Mouse (Mus musculus) liver, embryonic 12.5 days (tissue): ENCODE results near the gene Cacul1. TPM values are rescaled to one million over a fixed set of nuclear protein-coding genes. Genes with fewer than 3 reads are reported as not detected.
A peak's percentile ranks its signal among the peaks of the same experiment; 100 is the strongest.
"Not testable (repeated sequence)": the region's sequence is repeated elsewhere in the genome, so short reads cannot be mapped to it uniquely, and the experiment has no call there.

Experiments used
- ATAC-seq: fragments of 200-750 bp; cut with Nextera tagmentation; 2 replicates; pipeline ENCODE4 v1.8.0; 2017; ENCODE audit warnings: moderate number of reproducible peaks, mild to moderate bottlenecking, moderate library complexity
- H3K27ac ChIP-seq: fragments of 300-500 bp; sonication (generic); 2 replicates; pipeline ENCODE4 v1.5.1; 2016; ENCODE audit warnings: mild to moderate bottlenecking
- H3K27me3 ChIP-seq: fragments of 300-500 bp; sonication (generic); replicated peaks from 2 replicates; pipeline ENCODE4 v1.6.1; 2016; ENCODE audit warnings: mild to moderate bottlenecking, moderate library complexity
- H3K36me3 ChIP-seq: fragments of 300-500 bp; sonication (generic); 2 replicates; pipeline ENCODE4 v1.6.1; 2016; ENCODE audit warnings: mild to moderate bottlenecking, moderate library complexity
- H3K4me1 ChIP-seq: fragments of 300-500 bp; sonication (generic); 2 replicates; pipeline ENCODE4 v1.6.1; 2016
- H3K4me2 ChIP-seq: fragments of 300-500 bp; sonication (generic); 2 replicates; pipeline ENCODE4 v1.6.1; 2016; ENCODE audit warnings: mild to moderate bottlenecking, moderate library complexity
- H3K4me3 ChIP-seq: fragments of 300-500 bp; sonication (generic); 2 replicates; pipeline ENCODE4 v1.5.1; 2016; ENCODE audit warnings: mild to moderate bottlenecking, moderate library complexity
- H3K9ac ChIP-seq: fragments of 300-500 bp; sonication (generic); 2 replicates; pipeline ENCODE4 v1.6.1; 2016; ENCODE audit warnings: mild to moderate bottlenecking, moderate library complexity
- H3K9me3 ChIP-seq: fragments of 300-500 bp; sonication (generic); replicated peaks from 2 replicates; pipeline ENCODE4 v1.6.1; 2016; ENCODE audit warnings: mild to moderate bottlenecking, moderate library complexity
- WGBS: fragments of 180-500 bp; shearing (Covaris S2); methylation state at CpG from one replicate; pipeline ENCODE4 v1.1.7; 2016; ENCODE audit not compliant: insufficient replicate concordance; 5-methylcytosine and 5-hydroxymethylcytosine counted together
- polyA plus RNA-seq: library from polyadenylated mRNA; unstranded; fragments of >200 nt; fragmentation: Nextera tagmentation; extraction: Ambion mirVana; gene quantifications from 2 replicates; pipeline ENCODE4 v1.2.1, GENCODE M21; 2016

Gene Cacul1
- 17.3 and 17.5 TPM in 2 replicates for polyA plus RNA-seq

- Histone ChIP-seq H3K4me1 (peaks cover 43% of the 10 kb centered on the region), H3K27ac (peak within 1 kb of the TSS; percentile 92), H3K9ac (peak within 1 kb of the TSS; percentile 97), H3K36me3 (peaks cover 6% of the 10 kb centered on the region; the same call in 1 of the 2 replicates), H3K4me3 (peak within 1 kb of the TSS; percentile 96), H3K9me3 (no peaks in the 10 kb centered on the region), H3K4me2 (peak within 1 kb of the TSS; percentile 77), H3K27me3 (no peaks in the 10 kb centered on the region)
- ATAC-seq: peak; percentile 96
- 1% methylated on average over 64 of the region's 64 CpGs for WGBS
These were observed at the start of gene Cacul1 for GRCm38 (mm10) chr19:60580582-60581339. Cacul1 (minus strand) TSS chr19:60581025.

- Histone ChIP-seq H3K4me2 (no peak overlapping the region), H3K27me3 (no peaks in the 10 kb centered on the region), H3K27ac (no peak overlapping the region), H3K4me3 (no peak overlapping the region), H3K9ac (no peak overlapping the region), H3K9me3 (no peaks in the 10 kb centered on the region), H3K36me3 (no peaks in the 10 kb centered on the region), H3K4me1 (no peaks in the 10 kb centered on the region)
- no peak for ATAC-seq
- WGBS: 51% methylated on average over 4 of the region's 4 CpGs
These were observed 38.6 kb upstream of the Cacul1 start for GRCm38 (mm10) chr19:60619420-60619819.

GRCm38 (mm10) chr19:60617007-60617406 lies 36.2 kb upstream of the Cacul1 start:
- no peaks in the 10 kb centered on the region for H3K27me3 ChIP-seq
- H3K36me3 ChIP-seq: no peaks in the 10 kb centered on the region
- no peaks in the 10 kb centered on the region for H3K4me1 ChIP-seq
- no peak overlapping the region for H3K9ac ChIP-seq
- H3K4me2 ChIP-seq: no peak overlapping the region
- ATAC-seq: no peak
- no peak overlapping the region for H3K4me3 ChIP-seq
- 17% methylated on average over 1 of the region's 1 CpGs for WGBS
- H3K27ac ChIP-seq: no peak overlapping the region
- H3K9me3 ChIP-seq: no peaks in the 10 kb centered on the region

- Histone ChIP-seq H3K4me1 (no peaks in the 10 kb centered on the region), H3K9me3 (no peaks in the 10 kb centered on the region), H3K27ac (no peak overlapping the region), H3K4me3 (no peak overlapping the region), H3K36me3 (no peaks in the 10 kb centered on the region), H3K27me3 (no peaks in the 10 kb centered on the region; the same call in 1 of the 2 replicates), H3K4me2 (no peak overlapping the region), H3K9ac (no peak overlapping the region)
- no peak for ATAC-seq
- 57% methylated on average over 5 of the region's 5 CpGs for WGBS
These were observed 34.8 kb upstream of the Cacul1 start for GRCm38 (mm10) chr19:60615470-60616200.

GRCm38 (mm10) chr19:60611525-60612215 lies 30.8 kb upstream of the Cacul1 start:
- WGBS: 36% methylated on average over 12 of the region's 12 CpGs
- no peak overlapping the region for H3K27ac ChIP-seq
- no peaks in the 10 kb centered on the region for H3K9me3 ChIP-seq
- no peak overlapping the region for H3K4me2 ChIP-seq
- H3K36me3 ChIP-seq: no peaks in the 10 kb centered on the region
- no peaks in the 10 kb centered on the region; the same call in 1 of the 2 replicates for H3K27me3 ChIP-seq
- ATAC-seq: no peak
- H3K4me1 ChIP-seq: no peaks in the 10 kb centered on the region
- H3K9ac ChIP-seq: no peak overlapping the region
- H3K4me3 ChIP-seq: no peak overlapping the region

- no peak for ATAC-seq
- Histone ChIP-seq H3K9me3 (no peaks in the 10 kb centered on the region), H3K4me3 (no peak overlapping the region), H3K27ac (no peak overlapping the region), H3K27me3 (no peaks in the 10 kb centered on the region; the same call in 1 of the 2 replicates), H3K4me2 (no peak overlapping the region), H3K4me1 (no peaks in the 10 kb centered on the region), H3K36me3 (no peaks in the 10 kb centered on the region), H3K9ac (no peak overlapping the region)
- 20% methylated on average over 5 of the region's 5 CpGs for WGBS
These were observed 27.9 kb upstream of the Cacul1 start for GRCm38 (mm10) chr19:60608766-60609165.

- WGBS: 56% methylated on average over 3 of the region's 3 CpGs
- Histone ChIP-seq H3K4me3 (no peak overlapping the region), H3K27ac (no peak overlapping the region), H3K9ac (no peak overlapping the region), H3K9me3 (no peaks in the 10 kb centered on the region), H3K36me3 (no peaks in the 10 kb centered on the region), H3K4me1 (no peaks in the 10 kb centered on the region), H3K27me3 (no peaks in the 10 kb centered on the region), H3K4me2 (no peak overlapping the region)
- no peak for ATAC-seq
These were observed 22.8 kb upstream of the Cacul1 start for GRCm38 (mm10) chr19:60603586-60603985.

GRCm38 (mm10) chr19:60602066-60602465 lies 21.2 kb upstream of the Cacul1 start:
- not testable (repeated sequence) for H3K36me3 ChIP-seq, H3K4me2 ChIP-seq, H3K9me3 ChIP-seq, H3K9ac ChIP-seq, H3K27me3 ChIP-seq, H3K4me3 ChIP-seq, H3K4me1 ChIP-seq, H3K27ac ChIP-seq, ATAC-seq
- 78% methylated on average over 1 of the region's 1 CpGs for WGBS

GRCm38 (mm10) chr19:60598025-60598697 lies 17.3 kb upstream of the Cacul1 start:
- no peak for ATAC-seq
- Histone ChIP-seq H3K4me3 (no peak overlapping the region), H3K4me1 (no peaks in the 10 kb centered on the region), H3K9me3 (no peaks in the 10 kb centered on the region), H3K36me3 (no peaks in the 10 kb centered on the region), H3K27me3 (no peaks in the 10 kb centered on the region), H3K4me2 (no peak overlapping the region), H3K27ac (no peak overlapping the region), H3K9ac (no peak overlapping the region)
- WGBS: 58% methylated on average over 8 of the region's 8 CpGs

GRCm38 (mm10) chr19:60589646-60590045 lies 8.8 kb upstream of the Cacul1 start:
- Histone ChIP-seq H3K27ac (no peak overlapping the region), H3K27me3 (no peaks in the 10 kb centered on the region), H3K4me1 (no peaks in the 10 kb centered on the region), H3K9me3 (no peaks in the 10 kb centered on the region), H3K9ac (no peak overlapping the region), H3K36me3 (no peaks in the 10 kb centered on the region), H3K4me2 (no peak overlapping the region), H3K4me3 (no peak overlapping the region)
- WGBS: 86% methylated on average over 2 of the region's 2 CpGs
- ATAC-seq: no peak

- Histone ChIP-seq H3K9ac (no peak overlapping the region), H3K36me3 (no peaks in the 10 kb centered on the region), H3K4me1 (peaks cover 6% of the 10 kb centered on the region), H3K27ac (no peak overlapping the region), H3K4me2 (no peak overlapping the region), H3K4me3 (no peak overlapping the region), H3K27me3 (no peaks in the 10 kb centered on the region), H3K9me3 (no peaks in the 10 kb centered on the region)
- 54% methylated on average over 5 of the region's 5 CpGs for WGBS
- ATAC-seq: no peak
These were observed 5.8 kb upstream of the Cacul1 start for GRCm38 (mm10) chr19:60586652-60587051.
